Mouse (Mus musculus) limb, embryonic 11.5 days (tissue): ENCODE measurements around the gene Tmc6. TPM values are rescaled to one million over a fixed set of nuclear protein-coding genes. Genes with fewer than 3 reads are reported as not detected.
"Not testable (repeated sequence)": the region's sequence is repeated elsewhere in the genome, so short reads cannot be mapped to it uniquely, and the experiment has no call there.

Experiments
- ATAC-seq: fragments of 200-750 bp; cut with Nextera tagmentation; 2 replicates; pipeline ENCODE4 v1.8.0; 2017; ENCODE audit warnings: low read depth; ENCODE audit not compliant: insufficient number of reproducible peaks, low FRiP score, low TSS enrichment
- DNase-seq: peaks from one replicate; pipeline ENCODE4 v3.0.0-alpha.2; 2015; ENCODE audit warnings: low spot score
- H3K27ac ChIP-seq: fragments of 300-500 bp; sonication (generic); replicated peaks from 2 replicates; pipeline ENCODE4 v1.5.1; 2014; ENCODE audit warnings: low read depth, mild to moderate bottlenecking, low read length
- H3K27me3 ChIP-seq: fragments of 300-500 bp; sonication (generic); 2 replicates; pipeline ENCODE4 v1.6.1; 2014; ENCODE audit warnings: mild to moderate bottlenecking, low read length, mixed read lengths; ENCODE audit not compliant: control insufficient read depth, insufficient read depth
- H3K36me3 ChIP-seq: fragments of 300-500 bp; sonication (generic); 2 replicates; pipeline ENCODE4 v1.6.1; 2014; ENCODE audit warnings: mild to moderate bottlenecking, low read length, moderate library complexity, mixed read lengths; ENCODE audit not compliant: control insufficient read depth, insufficient read depth
- H3K4me1 ChIP-seq: fragments of 300-500 bp; sonication (generic); 2 replicates; pipeline ENCODE4 v1.6.1; 2014; ENCODE audit warnings: low read length, mixed read lengths; ENCODE audit not compliant: control insufficient read depth, insufficient read depth
- H3K4me2 ChIP-seq: fragments of 300-500 bp; sonication (generic); 2 replicates; pipeline ENCODE4 v1.6.1; 2014; ENCODE audit warnings: low read depth, mild to moderate bottlenecking, moderate library complexity; ENCODE audit not compliant: severe bottlenecking
- H3K4me3 ChIP-seq: fragments of 300-500 bp; sonication (generic); 2 replicates; pipeline ENCODE4 v1.5.1; 2014; ENCODE audit warnings: low read depth, low read length
- H3K9ac ChIP-seq: fragments of 300-500 bp; sonication (generic); 2 replicates; pipeline ENCODE4 v1.6.1; 2014; ENCODE audit warnings: mild to moderate bottlenecking, low read length
- H3K9me3 ChIP-seq: fragments of 300-500 bp; sonication (generic); 2 replicates; pipeline ENCODE4 v1.6.1; 2016; ENCODE audit warnings: low read length; ENCODE audit not compliant: control insufficient read depth
- WGBS: fragments of 180-500 bp; shearing (Covaris S2); extraction: QIAGEN DNeasy Blood & Tissue Kit; methylation state at CpG from one replicate; pipeline ENCODE4 v1.1.7; 2014; 5-methylcytosine and 5-hydroxymethylcytosine counted together
- polyA plus RNA-seq: library from polyadenylated mRNA; unstranded; fragments of >200 nt; fragmentation: Nextera tagmentation; extraction: Ambion mirVana; gene quantifications from 2 replicates; pipeline ENCODE4 v1.2.1, GENCODE M21; 2014

Gene Tmc6
- polyA plus RNA-seq, 1 experiment from 2014 or later, result 19.3 TPM

DNA sequence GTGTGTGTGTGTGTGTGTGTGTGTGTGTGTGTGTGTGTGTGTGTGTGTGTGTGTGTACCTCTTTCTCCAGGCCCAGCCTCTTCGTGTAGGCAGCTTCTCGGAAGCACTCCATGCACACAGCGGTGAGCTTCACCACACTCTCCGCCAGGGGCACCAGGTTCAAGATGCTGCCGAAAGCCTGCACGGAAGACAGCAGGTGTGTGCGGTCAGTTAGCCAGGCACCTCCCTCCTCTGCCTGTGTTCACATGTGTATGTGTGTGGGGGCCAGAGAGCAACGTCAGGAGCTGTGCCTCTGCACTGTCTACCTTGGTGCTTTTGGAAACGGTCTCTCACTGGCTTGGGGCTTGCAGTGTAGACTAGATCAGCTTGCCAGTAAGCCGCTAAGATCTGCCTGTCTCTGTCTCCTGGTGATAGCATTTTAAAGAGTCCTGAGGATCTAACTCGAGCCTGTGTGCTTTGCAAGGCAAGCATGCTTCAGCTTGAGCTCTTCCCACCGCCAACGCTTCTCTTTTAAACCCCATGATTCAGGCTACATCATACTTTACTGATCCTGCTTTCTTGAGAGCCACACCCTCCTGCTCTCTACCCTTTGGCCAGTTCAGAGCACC lies 34.5 kb upstream of the Tmc6 start:
- peaks cover 43% of the 10 kb centered on the region for H3K36me3 ChIP-seq
- no peak overlapping the region for H3K4me3 ChIP-seq
- WGBS, result 89% methylated on average over 12 of the region's 13 CpGs
- ATAC-seq, result no peak
- no peak overlapping the region for H3K9ac ChIP-seq
- no peak overlapping the region for H3K27ac ChIP-seq
- no peaks in the 10 kb centered on the region for H3K4me1 ChIP-seq
- H3K4me2 ChIP-seq, result no peak overlapping the region
- no peaks in the 10 kb centered on the region for H3K9me3 ChIP-seq
- no peaks in the 10 kb centered on the region for H3K27me3 ChIP-seq
- DNase-seq, result no peak

GRCm38 (mm10) chr11:117815850-117816249 lies 33.9 kb upstream of the Tmc6 start:
- H3K36me3 ChIP-seq, result peaks cover 37% of the 10 kb centered on the region
- H3K4me3 ChIP-seq, H3K4me1 ChIP-seq, H3K27me3 ChIP-seq, H3K27ac ChIP-seq, DNase-seq, ATAC-seq, H3K4me2 ChIP-seq, H3K9me3 ChIP-seq, H3K9ac ChIP-seq: not testable (repeated sequence)
- 88% methylated on average over 9 of the region's 9 CpGs for WGBS

- 97% methylated on average over 6 of the region's 6 CpGs for WGBS
- Histone ChIP-seq H3K27ac (no peak overlapping the region), H3K27me3 (no peaks in the 10 kb centered on the region), H3K4me3 (no peak overlapping the region), H3K4me1 (peaks cover 10% of the 10 kb centered on the region), H3K9ac (no peak overlapping the region), H3K4me2 (no peak overlapping the region), H3K9me3 (no peaks in the 10 kb centered on the region), H3K36me3 (peaks cover 34% of the 10 kb centered on the region)
- no peak for ATAC-seq
- no peak for DNase-seq
Measured at GRCm38 (mm10) chr11:117814704-117815366, 32.8 kb upstream of the Tmc6 start.

DNA sequence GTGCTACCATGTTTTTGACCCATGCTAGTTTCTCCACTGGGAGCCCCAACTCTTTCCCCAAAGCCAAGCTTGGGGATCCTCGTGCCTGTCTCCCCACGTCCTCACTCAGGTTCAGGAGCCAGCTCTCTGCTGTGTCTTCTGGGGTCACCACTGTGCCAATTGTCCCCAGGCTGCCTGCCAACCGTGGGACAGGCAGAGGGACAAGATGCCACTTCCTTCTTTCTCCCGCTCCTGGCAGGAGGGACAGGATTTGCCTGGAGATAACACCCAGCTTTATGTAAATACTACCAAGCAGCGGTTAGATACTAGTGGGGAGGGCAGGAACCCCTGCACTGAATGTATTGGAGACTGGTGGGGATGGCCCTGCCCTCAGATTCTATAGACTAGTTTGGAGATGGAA lies 31.9 kb upstream of the Tmc6 start:
- Histone ChIP-seq H3K9me3 (no peaks in the 10 kb centered on the region), H3K36me3 (peaks cover 31% of the 10 kb centered on the region), H3K9ac (no peak overlapping the region), H3K4me2 (no peak overlapping the region), H3K4me1 (peaks cover 10% of the 10 kb centered on the region), H3K27ac (no peak overlapping the region), H3K4me3 (no peak overlapping the region), H3K27me3 (no peaks in the 10 kb centered on the region)
- ATAC-seq, result no peak
- 83% methylated on average over 5 of the region's 5 CpGs for WGBS
- DNase-seq, result no peak

- Histone ChIP-seq H3K27ac (no peak overlapping the region), H3K9me3 (no peaks in the 10 kb centered on the region), H3K4me3 (peak overlapping the region; percentile 62), H3K36me3 (peaks cover 23% of the 10 kb centered on the region), H3K27me3 (no peaks in the 10 kb centered on the region), H3K4me1 (peaks cover 10% of the 10 kb centered on the region), H3K4me2 (peak overlapping the region; percentile 99), H3K9ac (peak overlapping the region; percentile 43; the same call in 1 of the 2 replicates)
- ATAC-seq, result peak; percentile 77
- WGBS, result under 1% methylated on average over 21 of the region's 21 CpGs
- peak; percentile 88 for DNase-seq
Measured at GRCm38 (mm10) chr11:117810401-117811046, 28.5 kb upstream of the Tmc6 start.

DNA sequence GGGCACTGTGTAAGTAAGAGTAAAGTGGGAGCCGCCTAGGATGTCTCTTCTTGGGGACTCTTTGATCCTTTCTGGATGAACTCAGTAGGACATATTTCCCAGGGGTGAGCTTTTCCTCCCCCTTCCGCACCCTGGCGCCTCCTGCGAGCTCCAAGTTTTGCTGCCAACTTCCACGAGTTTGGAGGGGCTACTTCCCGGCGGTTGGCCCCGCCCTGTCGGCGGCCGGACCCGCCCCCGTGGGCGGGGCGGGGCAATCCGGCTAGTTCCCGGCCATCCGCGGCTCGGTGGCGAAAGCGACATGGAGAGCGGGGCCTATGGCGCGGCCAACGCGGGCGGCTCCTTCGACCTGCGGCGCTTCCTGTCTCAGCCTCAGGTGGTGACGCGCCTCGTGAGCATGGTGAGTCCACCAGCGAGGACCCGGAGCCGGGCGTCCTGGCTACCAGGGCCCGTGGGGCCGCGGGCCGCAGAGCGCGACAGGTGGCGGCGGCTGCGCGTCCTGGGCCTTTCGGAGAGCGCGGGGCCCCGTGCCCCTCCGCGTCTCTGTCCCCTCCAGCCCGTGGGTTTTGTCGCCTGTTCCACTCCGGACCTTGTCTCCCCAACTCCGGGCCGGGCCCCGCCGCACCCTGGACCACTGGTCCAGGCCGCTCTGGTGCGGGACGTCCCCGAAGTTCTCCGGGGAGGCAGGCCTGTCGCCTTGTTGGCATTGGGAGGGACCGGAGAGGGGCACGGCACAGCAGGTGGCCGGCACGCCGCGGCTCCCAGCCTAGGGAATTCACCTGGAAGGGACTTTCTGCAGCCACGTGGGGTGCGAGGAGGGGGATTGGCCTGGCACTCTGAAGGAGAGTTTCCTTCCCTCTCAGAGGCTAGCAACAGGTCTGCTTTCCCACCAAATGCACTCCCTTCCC lies 27.7 kb upstream of the Tmc6 start, which contains the start of the genes Gm20708 and Syngr2:
Gm20708 (plus strand) TSS at position 262 of the 905 bp plus-strand sequence.
Syngr2 (plus strand) TSS at position 262 of the 905 bp plus-strand sequence.
- H3K27ac ChIP-seq, result no peak within 1 kb of the TSS
- no peaks in the 10 kb centered on the region for H3K27me3 ChIP-seq
- peak within 1 kb of the TSS; percentile 99 for H3K4me2 ChIP-seq
- DNase-seq (peak; percentile 83), ATAC-seq (peak; percentile 45; the same call in 1 of the 2 replicates)
- peaks cover 10% of the 10 kb centered on the region for H3K4me1 ChIP-seq
- H3K4me3 ChIP-seq, result peak within 1 kb of the TSS; percentile 62
- under 1% methylated on average over 73 of the region's 75 CpGs for WGBS
- H3K9me3 ChIP-seq, result no peaks in the 10 kb centered on the region
- peak within 1 kb of the TSS; percentile 43; the same call in 1 of the 2 replicates for H3K9ac ChIP-seq
- peaks cover 20% of the 10 kb centered on the region for H3K36me3 ChIP-seq

- Histone ChIP-seq H3K4me2 (no peak overlapping the region), H3K9ac (no peak overlapping the region)
- 92% methylated on average over 6 of the region's 6 CpGs for WGBS
Measured at GRCm38 (mm10) chr11:117806781-117807180, 24.8 kb upstream of the Tmc6 start.

More at GRCm38 (mm10) chr11:117806781-117807180, 24.8 kb upstream of the Tmc6 start:
- Histone ChIP-seq H3K27me3 (no peaks in the 10 kb centered on the region), H3K4me1 (peaks cover 10% of the 10 kb centered on the region), H3K36me3 (peaks cover 2% of the 10 kb centered on the region; the same call in 1 of the 2 replicates), H3K9me3 (no peaks in the 10 kb centered on the region), H3K4me3 (no peak overlapping the region), H3K27ac (no peak overlapping the region)
- no peak for DNase-seq
- ATAC-seq, result no peak
